Mouse (Mus musculus): Measurements from ENCODE around the gene Lrrc2.

DNA sequence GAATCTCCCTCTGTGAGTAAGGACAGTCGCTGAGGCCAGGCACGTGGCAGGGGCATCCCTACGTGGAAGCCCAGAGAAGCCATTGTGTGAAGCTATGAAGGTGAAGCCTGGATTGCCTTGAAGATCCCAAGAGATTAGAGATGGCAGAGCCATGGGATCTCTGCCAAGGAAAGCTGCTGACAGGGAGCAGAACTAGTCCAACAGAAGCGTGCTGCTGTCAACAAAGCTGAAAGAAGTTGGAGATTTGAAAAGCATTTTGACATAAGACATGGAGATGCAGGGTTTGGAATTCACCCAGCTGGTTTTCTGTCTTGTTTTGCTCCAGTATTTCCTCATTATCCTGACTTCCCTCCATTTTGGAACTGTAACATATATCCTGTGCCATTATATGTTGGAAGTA lies 49.1 kb upstream of the Lrrc2 start:
- no peak for TF ChIP-seq POLR2A (IDR thresholded peaks at IDR 0.05; ENCODE audit: low read depth, low read length)
- no peak for TF ChIP-seq CTCF (IDR thresholded peaks at IDR 0.05; ENCODE audit: extremely low read depth, insufficient read length, insufficient replicate concordance, low read depth, low read length)
